Mouse (Mus musculus): ENCODE results near the gene Tmem94.

Gene Tmem94

GRCm38 (mm10) chr11:115832064-115832463 lies 66.8 kb downstream of the Tmem94 start:
- DNase-seq (ENCODE audit: low spot score), result peak; percentile 65

GRCm38 (mm10) chr11:115832523-115832922 lies 67.3 kb downstream of the Tmem94 start:
- peak; percentile 92 for DNase-seq (ENCODE audit: low spot score)

GRCm38 (mm10) chr11:115833021-115833513 lies 67.8 kb downstream of the Tmem94 start:
- DNase-seq (ENCODE audit: low spot score), result peak; percentile 76

- no peak for DNase-seq (ENCODE audit: low spot score)
Observed at GRCm38 (mm10) chr11:115834033-115834432, 68.8 kb downstream of the Tmem94 start.

GRCm38 (mm10) chr11:115836656-115837395 lies 71.6 kb downstream of the Tmem94 start:
- DNase-seq (ENCODE audit: low spot score), result no peak

- DNase-seq (ENCODE audit: low spot score), result no peak
Observed at GRCm38 (mm10) chr11:115837606-115838345, 72.5 kb downstream of the Tmem94 start.

- DNase-seq (ENCODE audit: low spot score), result peak; percentile 47
Observed at GRCm38 (mm10) chr11:115838895-115839311, 73.7 kb downstream of the Tmem94 start.

GRCm38 (mm10) chr11:115839732-115840131 lies 74.5 kb downstream of the Tmem94 start:
- no peak for DNase-seq (ENCODE audit: low spot score)

- DNase-seq (ENCODE audit: low spot score), result no peak
Observed at GRCm38 (mm10) chr11:115841044-115841443, 75.8 kb downstream of the Tmem94 start.

GRCm38 (mm10) chr11:115841961-115842550 lies 76.8 kb downstream of the Tmem94 start:
- peak; percentile 91 for DNase-seq (ENCODE audit: low spot score)

GRCm38 (mm10) chr11:115843141-115843890 lies 78.1 kb downstream of the Tmem94 start:
- DNase-seq (ENCODE audit: low spot score), result no peak

- DNase-seq (ENCODE audit: low spot score), result no peak
Observed at GRCm38 (mm10) chr11:115843891-115844239, 78.6 kb downstream of the Tmem94 start.

GRCm38 (mm10) chr11:115844240-115844639 lies 79.0 kb downstream of the Tmem94 start:
- no peak for DNase-seq (ENCODE audit: low spot score)

- no peak for DNase-seq (ENCODE audit: low spot score)
Observed at GRCm38 (mm10) chr11:115845819-115846218, 80.6 kb downstream of the Tmem94 start.
